Mouse (Mus musculus) liver, adult 2 months (tissue): ENCODE results near the gene Ankrd12. TPM values are rescaled to one million over a fixed set of nuclear protein-coding genes. Genes with fewer than 3 reads are reported as not detected.

Experiments
- DNase-seq: peaks from one replicate; pipeline ENCODE4 v3.0.0-alpha.2; 2011; ENCODE audit warnings: low read depth, low spot score; ENCODE audit errors: extremely low read depth
- H3K27ac ChIP-seq: fragments of 200-500 bp; replicated peaks from 2 replicates; pipeline ENCODE4 v1.5.1; 2012; ENCODE audit warnings: low read depth, mild to moderate bottlenecking, control low read depth, inconsistent platforms, low read length; ENCODE audit not compliant: insufficient read depth
- H3K27me3 ChIP-seq: fragments of 200-500 bp; 2 replicates; pipeline ENCODE4 v1.6.1; 2012; ENCODE audit warnings: mild to moderate bottlenecking, moderate library complexity, low read length, inconsistent platforms; ENCODE audit not compliant: control insufficient read depth, insufficient read depth
- H3K36me3 ChIP-seq: fragments of 200-500 bp; 2 replicates; pipeline ENCODE4 v1.6.1; 2012; ENCODE audit warnings: low read length, inconsistent platforms; ENCODE audit not compliant: control insufficient read depth, insufficient read depth
- H3K4me1 ChIP-seq: fragments of 200-500 bp; 2 replicates; pipeline ENCODE4 v1.6.1; 2011; ENCODE audit warnings: low read length; ENCODE audit not compliant: control insufficient read depth, insufficient read depth
- H3K4me3 ChIP-seq: fragments of 200-500 bp; 2 replicates; pipeline ENCODE4 v1.5.1; 2011; ENCODE audit warnings: low read depth, mild to moderate bottlenecking, control low read depth, low read length, moderate library complexity; ENCODE audit not compliant: insufficient read depth
- H3K79me2 ChIP-seq: fragments of 200-500 bp; 2 replicates; pipeline ENCODE4 v1.6.1; 2012; ENCODE audit warnings: inconsistent platforms, mild to moderate bottlenecking, low read length, moderate library complexity; ENCODE audit not compliant: control insufficient read depth, insufficient read depth
- H3K9ac ChIP-seq: fragments of 200-500 bp; 2 replicates; pipeline ENCODE4 v1.6.1; 2012; ENCODE audit warnings: low read depth, mild to moderate bottlenecking, control low read depth, inconsistent platforms, low read length
- CTCF ChIP-seq: fragments of 200-500 bp; IDR thresholded peaks from 2 replicates; pipeline ENCODE4 v1.5.1; 2011; ENCODE audit warnings: low read depth, low read length, control low read depth
- POLR2A ChIP-seq: fragments of 200-500 bp; IDR thresholded peaks from 2 replicates; pipeline ENCODE4 v1.6.1; 2011; ENCODE audit warnings: low read length, control low read depth; ENCODE audit not compliant: insufficient read depth; ENCODE audit errors: extremely low read depth
- WGBS: fragments of 180-500 bp; shearing (Covaris S2); methylation state at CpG from one replicate; pipeline ENCODE4 v1.1.7; 2018; 5-methylcytosine and 5-hydroxymethylcytosine counted together
- polyA plus RNA-seq: library from polyadenylated mRNA; depleted of rRNA; stranded (reverse); fragments of >200 nt; gene quantifications from 2 replicates; pipeline ENCODE4 v1.2.3, GENCODE M21; 2012
- total RNA-seq: library from RNA; depleted of rRNA; stranded (reverse); fragments of >200 nt; gene quantifications from 2 replicates; pipeline ENCODE4 v1.2.3, GENCODE M21; 2014

Ankrd12 gene
- total and polyA plus RNA-seq, 2 experiments: 0.87 to 10.3 TPM

GRCm38 (mm10) chr17:66118991-66119390 is 42.1 kb upstream of the Ankrd12 start:
- Histone ChIP-seq H3K4me1 (no peaks in the 10 kb centered on the region), H3K9ac (no peak overlapping the region), H3K4me3 (no peak overlapping the region), H3K36me3 (peaks cover 18% of the 10 kb centered on the region), H3K27me3 (no peaks in the 10 kb centered on the region), H3K27ac (no peak overlapping the region), H3K79me2 (no peaks in the 10 kb centered on the region)
- no peak for TF ChIP-seq POLR2A
- TF ChIP-seq CTCF: no peak
- no peak for DNase-seq
- 88% methylated on average over 8 of the region's 8 CpGs for WGBS

DNA sequence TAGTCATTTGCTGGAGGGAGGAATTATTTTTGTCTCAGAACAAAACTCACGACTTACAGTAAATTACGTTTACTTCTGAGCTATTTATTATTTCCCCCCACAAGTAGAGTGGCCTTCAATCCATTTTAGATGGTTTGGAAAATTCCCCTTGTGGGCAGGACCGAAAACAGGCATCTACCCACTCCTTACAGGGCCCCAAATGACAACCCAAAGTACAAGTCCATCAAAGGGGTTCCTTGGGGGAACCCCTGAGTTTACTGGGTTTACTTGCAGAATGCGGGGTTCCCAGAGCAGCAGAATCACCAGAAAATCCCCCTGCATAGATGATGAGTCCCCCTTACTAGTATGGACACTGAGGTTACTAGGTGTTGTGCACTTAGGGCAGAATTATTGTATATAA is 35.3 kb upstream of the Ankrd12 start:
- H3K9ac ChIP-seq: no peak overlapping the region
- H3K4me3 ChIP-seq: peak overlapping the region; percentile 99; the same call in 1 of the 2 replicates
- peaks cover 13% of the 10 kb centered on the region for H3K4me1 ChIP-seq
- H3K79me2 ChIP-seq: 0 out of 2 replicates have a peak, but pooled peaks cover 4% of the 10 kb centered on the region
- no peak overlapping the region for H3K27ac ChIP-seq
- DNase-seq: no peak
- 30% methylated on average over 4 of the region's 4 CpGs for WGBS
- no peaks in the 10 kb centered on the region for H3K27me3 ChIP-seq
- peaks cover 7% of the 10 kb centered on the region; the same call in 1 of the 2 replicates for H3K36me3 ChIP-seq
- TF ChIP-seq CTCF: no peak
- no peak for TF ChIP-seq POLR2A

DNA sequence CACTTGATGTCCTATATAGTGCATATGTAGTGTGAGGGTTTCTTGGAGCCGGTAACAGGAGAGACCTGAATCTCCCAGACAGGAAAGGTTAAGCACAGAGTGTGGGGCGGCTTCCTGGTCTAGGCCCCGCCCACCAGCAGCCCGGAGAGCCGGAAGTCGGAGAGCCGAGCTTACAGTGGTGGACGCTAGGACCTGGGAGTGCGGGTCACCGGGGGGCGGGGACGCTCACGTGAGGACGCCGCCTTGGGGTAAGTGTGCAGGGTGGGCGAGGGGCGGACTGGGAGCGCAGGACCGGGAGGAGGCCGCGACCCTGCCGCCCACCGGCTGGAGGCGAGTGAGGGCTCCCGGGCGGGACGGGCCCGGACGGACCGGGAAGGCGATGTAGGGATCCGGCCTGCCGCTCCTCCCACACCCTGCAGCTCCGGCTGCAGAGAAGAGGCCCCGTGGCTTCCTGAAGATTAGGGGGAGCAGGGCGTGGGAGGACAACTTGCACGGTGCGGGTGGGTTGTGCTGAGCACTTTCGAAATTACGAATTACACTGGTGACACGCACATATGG is 34.6 kb upstream of the Ankrd12 start, which contains the start of gene Washc1:
Gene Washc1, plus strand, starts transcription at position 144 of the 558 bp plus-strand sequence.
- under 1% methylated on average over 40 of the region's 41 CpGs for WGBS
- TF ChIP-seq CTCF (no peak), POLR2A (0 out of 2 replicates have a peak, but pooled peaks have one; percentile 48)
- 0 out of 2 replicates have a peak, but pooled peaks cover 4% of the 10 kb centered on the region for H3K79me2 ChIP-seq

GRCm38 (mm10) chr17:66110746-66111145 is 33.9 kb upstream of the Ankrd12 start:
- Histone ChIP-seq H3K27ac (no peak overlapping the region), H3K79me2 (0 out of 2 replicates have a peak, but pooled peaks cover 4% of the 10 kb centered on the region), H3K4me1 (peaks cover 13% of the 10 kb centered on the region), H3K27me3 (no peaks in the 10 kb centered on the region), H3K36me3 (peaks cover 5% of the 10 kb centered on the region; the same call in 1 of the 2 replicates), H3K4me3 (0 out of 2 replicates have a peak overlapping the region, but pooled peaks have one; percentile 12), H3K9ac (peak overlapping the region; percentile 18; the same call in 1 of the 2 replicates)
- DNase-seq: peak; percentile 18
- WGBS: 19% methylated on average over 6 of the region's 6 CpGs
- TF ChIP-seq POLR2A (no peak), CTCF (no peak)

More for the DNA sequence above, 34.6 kb upstream of the Ankrd12 start, which contains the start of gene Washc1:
- peaks cover 13% of the 10 kb centered on the region for H3K4me1 ChIP-seq
- peaks cover 5% of the 10 kb centered on the region; the same call in 1 of the 2 replicates for H3K36me3 ChIP-seq
- peak within 1 kb of the TSS; percentile 99 for H3K4me3 ChIP-seq
- H3K27me3 ChIP-seq: no peaks in the 10 kb centered on the region
- DNase-seq: peak; percentile 82
- H3K27ac ChIP-seq: peak within 1 kb of the TSS; percentile 83
- peak within 1 kb of the TSS; percentile 98 for H3K9ac ChIP-seq

DNA sequence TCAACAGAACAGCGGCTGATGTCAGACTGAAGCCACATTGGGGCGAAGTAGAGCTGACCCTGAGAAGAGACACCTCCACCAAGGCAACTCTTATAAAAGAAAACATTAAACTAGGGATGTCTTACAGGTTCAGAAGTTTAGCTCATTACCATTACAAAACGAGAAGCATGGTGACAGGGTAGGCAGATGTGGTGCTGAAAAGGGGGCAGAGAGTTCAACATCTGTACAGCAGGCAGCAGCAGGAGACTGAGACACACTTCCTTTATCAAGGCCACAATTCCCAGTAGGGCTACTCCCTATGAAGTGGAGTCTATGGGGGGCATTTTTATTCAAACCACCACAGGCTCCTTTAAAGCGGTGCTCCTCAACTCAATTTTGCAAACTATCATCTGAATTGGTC is 31.3 kb upstream of the Ankrd12 start:
- no peaks in the 10 kb centered on the region for H3K36me3 ChIP-seq
- H3K4me3 ChIP-seq: no peak overlapping the region
- H3K9ac ChIP-seq: no peak overlapping the region
- H3K27ac ChIP-seq: no peak overlapping the region
- peaks cover 13% of the 10 kb centered on the region for H3K4me1 ChIP-seq
- H3K27me3 ChIP-seq: no peaks in the 10 kb centered on the region
- 0 out of 2 replicates have a peak, but pooled peaks cover 4% of the 10 kb centered on the region for H3K79me2 ChIP-seq
- 82% methylated on average over 4 of the region's 4 CpGs for WGBS
- no peak for DNase-seq
- TF ChIP-seq POLR2A: no peak
- TF ChIP-seq CTCF: no peak

DNA sequence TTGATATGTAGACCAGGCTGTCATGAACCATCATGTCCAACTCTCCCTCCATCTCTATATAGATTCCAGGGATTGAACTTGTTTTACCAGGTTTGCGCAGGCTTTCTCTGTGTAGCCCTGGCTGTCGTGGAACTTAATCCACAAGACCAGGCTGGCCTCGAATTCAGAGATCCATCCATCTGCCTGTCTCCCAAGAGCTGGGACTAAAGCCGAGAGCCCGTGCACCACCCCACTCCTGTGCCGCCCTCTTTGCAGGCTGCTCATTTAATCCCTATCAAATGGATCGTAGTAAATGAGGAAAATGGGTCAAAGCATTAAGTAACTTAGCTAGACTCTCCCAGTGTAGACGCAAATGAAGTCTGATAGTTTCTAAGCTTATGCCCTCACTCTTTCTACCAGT is 30.6 kb upstream of the Ankrd12 start:
- TF ChIP-seq CTCF: no peak
- no peak for TF ChIP-seq POLR2A
- Histone ChIP-seq H3K9ac (no peak overlapping the region), H3K4me3 (no peak overlapping the region), H3K27me3 (no peaks in the 10 kb centered on the region), H3K79me2 (0 out of 2 replicates have a peak, but pooled peaks cover 4% of the 10 kb centered on the region), H3K36me3 (no peaks in the 10 kb centered on the region), H3K27ac (no peak overlapping the region), H3K4me1 (peaks cover 9% of the 10 kb centered on the region)
- DNase-seq: no peak
- 73% methylated on average over 8 of the region's 8 CpGs for WGBS
